Mouse (Mus musculus) G1E (cell line): ENCODE measurements around the gene Gm525.

Experiments
- CTCF ChIP-seq: IDR thresholded peaks from 2 replicates; pipeline ENCODE4 v1.5.1; 2012; ENCODE audit warnings: low read depth, low read length, inconsistent platforms, mixed read lengths
- GATA1 ChIP-seq: IDR thresholded peaks from 2 replicates; pipeline ENCODE4 v1.6.1; 2012; ENCODE audit warnings: borderline replicate concordance, low read length, inconsistent platforms, mixed read lengths
- TAL1 ChIP-seq: conservative IDR thresholded peaks from 2 replicates; pipeline ENCODE4 v1.6.1; 2012; ENCODE audit warnings: low read depth, low read length, inconsistent platforms, mixed read lengths

- TF ChIP-seq TAL1, result no peak
- TF ChIP-seq CTCF, result peak; percentile 94
- TF ChIP-seq GATA1, result no peak
Observed at GRCm38 (mm10) chr11:89100403-89100802, 26.8 kb downstream of the Gm525 start.
